Mouse (Mus musculus): Measurements from ENCODE around the gene Htt. TPM values are rescaled to one million over a fixed set of nuclear protein-coding genes. Genes with fewer than 3 reads are reported as not detected.

Htt gene
- polyA plus RNA-seq, 1 experiment from 2014 or later: 15.5 TPM

- H3K36me3 ChIP-seq (replicated peaks): peaks cover 98% of the 10 kb centered on the region
- H3K9me3 ChIP-seq: no peaks in the 10 kb centered on the region
- H3K4me1 ChIP-seq: no peaks in the 10 kb centered on the region
- no peak for DNase-seq (ENCODE audit: low spot score)
- H3K4me3 ChIP-seq: no peak overlapping the region
- H3K27ac ChIP-seq (replicated peaks): no peak overlapping the region
- no peaks in the 10 kb centered on the region for H3K27me3 ChIP-seq (replicated peaks; ENCODE audit: low read depth, poor library complexity, severe bottlenecking)
Observed at GRCm38 (mm10) chr5:34902371-34902770, 140.8 kb downstream of the Htt start.

GRCm38 (mm10) chr5:34902811-34903385 lies 141.4 kb downstream of the Htt start:
- H3K36me3 ChIP-seq (replicated peaks): peaks cover 98% of the 10 kb centered on the region
- no peak overlapping the region for H3K27ac ChIP-seq (replicated peaks)
- no peak for DNase-seq (ENCODE audit: low spot score)
- no peaks in the 10 kb centered on the region for H3K4me1 ChIP-seq
- no peaks in the 10 kb centered on the region for H3K27me3 ChIP-seq (replicated peaks; ENCODE audit: low read depth, poor library complexity, severe bottlenecking)
- H3K4me3 ChIP-seq: no peak overlapping the region
- no peaks in the 10 kb centered on the region for H3K9me3 ChIP-seq
- WGBS: 94% methylated on average over 5 of the region's 5 CpGs

GRCm38 (mm10) chr5:34904412-34904811 lies 142.9 kb downstream of the Htt start:
- no peaks in the 10 kb centered on the region for H3K9me3 ChIP-seq
- DNase-seq (ENCODE audit: low spot score): no peak
- H3K27me3 ChIP-seq (replicated peaks; ENCODE audit: low read depth, poor library complexity, severe bottlenecking): no peaks in the 10 kb centered on the region
- H3K4me1 ChIP-seq: no peaks in the 10 kb centered on the region
- H3K27ac ChIP-seq (replicated peaks): no peak overlapping the region
- no peak overlapping the region for H3K4me3 ChIP-seq
- H3K36me3 ChIP-seq (replicated peaks): peaks cover 98% of the 10 kb centered on the region

DNA sequence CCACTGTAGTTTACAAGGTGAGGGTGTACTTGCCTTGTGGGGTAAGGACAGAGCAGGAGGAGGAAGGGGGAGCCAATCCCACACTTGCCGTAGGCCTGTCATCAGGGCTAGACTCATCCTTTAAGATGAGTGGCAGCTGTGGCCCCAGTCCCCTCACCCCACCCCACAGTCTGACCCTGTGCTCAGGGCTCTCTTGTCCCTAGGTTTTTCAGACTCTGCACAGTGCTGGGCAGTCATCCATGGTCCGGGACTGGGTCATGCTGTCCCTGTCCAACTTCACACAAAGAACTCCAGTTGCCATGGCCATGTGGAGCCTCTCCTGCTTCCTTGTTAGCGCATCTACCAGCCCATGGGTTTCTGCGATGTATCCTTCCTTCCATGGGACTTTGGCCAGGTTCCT lies 145.7 kb downstream of the Htt start:
- H3K36me3 ChIP-seq (replicated peaks): peaks cover 93% of the 10 kb centered on the region
- no peaks in the 10 kb centered on the region for H3K27me3 ChIP-seq (replicated peaks; ENCODE audit: low read depth, poor library complexity, severe bottlenecking)
- WGBS: 92% methylated on average over 4 of the region's 4 CpGs
- no peaks in the 10 kb centered on the region for H3K9me3 ChIP-seq
- H3K27ac ChIP-seq (replicated peaks): no peak overlapping the region
- no peaks in the 10 kb centered on the region for H3K4me1 ChIP-seq
- no peak for DNase-seq (ENCODE audit: low spot score)
- no peak overlapping the region for H3K4me3 ChIP-seq

DNA sequence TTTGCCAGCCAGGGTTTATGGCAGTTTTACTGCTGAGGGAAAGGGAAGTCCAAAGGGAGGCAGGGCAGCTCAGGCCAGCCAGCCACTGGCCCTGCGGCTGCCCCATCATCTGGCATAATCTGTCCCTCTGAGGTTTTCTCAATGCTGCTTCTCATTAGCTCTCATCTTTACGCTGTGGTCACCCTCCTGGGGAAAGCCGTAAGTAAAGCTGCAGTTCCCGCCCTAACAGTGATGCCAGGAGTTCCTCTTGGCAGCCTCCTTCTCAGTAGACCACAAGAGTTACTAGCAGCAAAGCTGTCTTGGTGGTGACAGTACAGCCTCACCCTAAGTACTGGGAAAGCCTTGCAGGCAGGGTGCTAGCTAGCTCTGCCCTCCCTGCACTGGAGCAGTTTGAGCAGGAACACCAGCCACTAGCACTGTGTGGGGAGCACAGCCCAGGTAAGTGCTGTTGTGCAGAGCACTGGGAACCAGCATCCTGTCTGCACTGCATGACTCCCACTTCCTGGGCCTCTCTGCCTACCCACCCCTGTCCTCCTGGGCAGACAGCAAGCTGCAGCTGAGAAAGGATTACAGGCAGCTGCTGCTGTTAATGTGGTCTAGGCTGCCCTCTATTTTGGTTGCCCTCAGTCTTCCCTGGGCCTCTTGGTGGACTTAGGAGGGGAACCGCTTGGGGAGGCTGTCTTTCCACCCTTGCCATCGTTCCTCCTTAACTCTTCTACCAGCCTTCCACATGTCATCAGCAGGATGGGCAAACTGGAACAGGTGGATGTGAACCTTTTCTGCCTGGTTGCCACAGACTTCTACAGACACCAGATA lies 146.6 kb downstream of the Htt start, which contains the start of gene Msantd1:
Gene Msantd1, plus strand, starts transcription at position 103 of the 816 bp plus-strand sequence.
- H3K36me3 ChIP-seq (replicated peaks): peaks cover 84% of the 10 kb centered on the region
- H3K4me1 ChIP-seq: no peaks in the 10 kb centered on the region
- WGBS: 86% methylated on average over 6 of the region's 6 CpGs
- no peak within 1 kb of the TSS for H3K27ac ChIP-seq (replicated peaks)
- H3K4me3 ChIP-seq: no peak within 1 kb of the TSS
- H3K9me3 ChIP-seq: no peaks in the 10 kb centered on the region
- no peaks in the 10 kb centered on the region for H3K27me3 ChIP-seq (replicated peaks; ENCODE audit: low read depth, poor library complexity, severe bottlenecking)
- DNase-seq (ENCODE audit: low spot score): no peak

DNA sequence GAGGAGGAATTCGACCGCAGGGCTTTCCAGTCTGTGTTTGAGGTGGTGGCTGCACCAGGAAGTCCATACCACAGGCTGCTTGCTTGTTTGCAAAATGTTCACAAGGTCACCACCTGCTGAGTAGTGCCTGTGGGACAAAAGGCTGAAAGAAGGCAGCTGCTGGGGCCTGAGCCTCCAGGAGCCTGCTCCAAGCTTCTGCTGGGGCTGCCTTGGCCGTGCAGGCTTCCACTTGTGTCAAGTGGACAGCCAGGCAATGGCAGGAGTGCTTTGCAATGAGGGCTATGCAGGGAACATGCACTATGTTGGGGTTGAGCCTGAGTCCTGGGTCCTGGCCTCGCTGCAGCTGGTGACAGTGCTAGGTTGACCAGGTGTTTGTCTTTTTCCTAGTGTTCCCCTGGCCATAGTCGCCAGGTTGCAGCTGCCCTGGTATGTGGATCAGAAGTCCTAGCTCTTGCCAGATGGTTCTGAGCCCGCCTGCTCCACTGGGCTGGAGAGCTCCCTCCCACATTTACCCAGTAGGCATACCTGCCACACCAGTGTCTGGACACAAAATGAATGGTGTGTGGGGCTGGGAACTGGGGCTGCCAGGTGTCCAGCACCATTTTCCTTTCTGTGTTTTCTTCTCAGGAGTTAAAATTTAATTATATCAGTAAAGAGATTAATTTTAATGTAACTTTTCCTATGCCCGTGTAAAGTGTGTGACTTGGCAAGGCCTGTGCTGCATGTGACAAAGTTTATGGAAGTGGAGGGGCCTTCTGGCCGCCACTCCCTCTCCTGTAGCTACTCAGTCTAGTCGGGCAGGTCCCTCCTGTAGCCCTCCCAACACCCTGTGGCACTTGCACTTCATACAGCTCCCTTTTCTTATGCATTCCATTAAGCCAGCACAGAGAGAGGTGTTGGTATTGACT lies 147.4 kb downstream of the Htt start:
- no peak for DNase-seq (ENCODE audit: low spot score)
- Histone ChIP-seq H3K27me3 (replicated peaks; ENCODE audit: low read depth, poor library complexity, severe bottlenecking) (no peaks in the 10 kb centered on the region), H3K4me1 (no peaks in the 10 kb centered on the region), H3K36me3 (replicated peaks) (peaks cover 77% of the 10 kb centered on the region), H3K27ac (replicated peaks) (no peak overlapping the region), H3K9me3 (no peaks in the 10 kb centered on the region), H3K4me3 (no peak overlapping the region)
- 84% methylated on average over 9 of the region's 9 CpGs for WGBS

DNA sequence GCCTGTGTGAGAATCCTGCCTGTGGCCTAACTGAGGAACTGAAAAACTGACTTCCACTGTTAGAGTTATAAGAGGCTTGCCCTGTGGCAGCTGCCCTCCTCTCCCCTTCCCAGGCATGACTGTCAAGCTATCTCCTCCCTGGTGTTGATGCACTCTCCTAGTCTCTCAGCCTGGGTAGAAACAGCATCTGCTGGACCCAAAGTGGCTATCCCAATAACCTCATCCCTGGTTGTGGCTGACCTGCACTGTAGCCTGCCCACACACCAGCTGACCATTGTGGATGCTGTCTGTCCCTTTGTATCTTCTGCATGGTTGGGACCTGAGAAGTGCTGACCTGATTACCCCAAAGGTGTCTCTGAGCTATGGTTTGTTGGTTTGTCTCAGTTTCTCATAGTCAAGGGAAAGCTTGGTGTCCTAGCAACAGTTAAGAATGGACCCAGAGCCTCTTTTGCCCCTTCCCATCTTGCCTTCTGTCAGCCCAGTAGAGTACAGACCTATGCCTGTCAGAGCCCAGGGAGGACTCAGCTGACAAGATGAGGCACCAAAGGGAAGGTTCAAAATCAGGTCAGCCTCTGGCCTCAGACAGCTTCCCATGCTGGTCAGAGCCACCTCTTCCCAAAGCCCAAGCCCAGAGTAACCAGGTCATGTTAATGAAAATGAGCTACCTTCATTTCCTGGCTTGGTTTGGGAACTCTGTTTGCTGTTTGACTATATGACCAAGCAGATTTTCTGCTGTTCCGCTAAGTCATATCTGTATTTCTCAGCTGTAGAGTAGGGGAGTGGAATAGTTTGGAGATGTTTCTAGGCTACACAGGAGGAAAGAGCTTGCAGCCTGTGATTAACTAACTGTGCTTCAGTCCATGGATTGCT lies 148.3 kb downstream of the Htt start:
- H3K27ac ChIP-seq (replicated peaks): no peak overlapping the region
- 96% methylated on average over 1 of the region's 1 CpGs for WGBS
- no peak for DNase-seq (ENCODE audit: low spot score)
- H3K9me3 ChIP-seq: no peaks in the 10 kb centered on the region
- no peak overlapping the region for H3K4me3 ChIP-seq
- no peaks in the 10 kb centered on the region for H3K27me3 ChIP-seq (replicated peaks; ENCODE audit: low read depth, poor library complexity, severe bottlenecking)
- no peaks in the 10 kb centered on the region for H3K4me1 ChIP-seq
- peaks cover 69% of the 10 kb centered on the region for H3K36me3 ChIP-seq (replicated peaks)

- no peaks in the 10 kb centered on the region for H3K27me3 ChIP-seq (replicated peaks; ENCODE audit: low read depth, poor library complexity, severe bottlenecking)
- no peak for DNase-seq (ENCODE audit: low spot score)
- H3K36me3 ChIP-seq (replicated peaks): peaks cover 63% of the 10 kb centered on the region
- 86% methylated on average over 4 of the region's 4 CpGs for WGBS
- no peaks in the 10 kb centered on the region for H3K9me3 ChIP-seq
- H3K27ac ChIP-seq (replicated peaks): no peak overlapping the region
- H3K4me1 ChIP-seq: no peaks in the 10 kb centered on the region
- H3K4me3 ChIP-seq: no peak overlapping the region
Observed at GRCm38 (mm10) chr5:34910504-34910815, 148.9 kb downstream of the Htt start.

GRCm38 (mm10) chr5:34915801-34916200 lies 154.3 kb downstream of the Htt start:
- peak; percentile 65 for DNase-seq (ENCODE audit: low spot score)
- H3K9me3 ChIP-seq: no peaks in the 10 kb centered on the region
- H3K4me3 ChIP-seq: no peak overlapping the region
- H3K36me3 ChIP-seq (replicated peaks): peaks cover 10% of the 10 kb centered on the region; the same call in 1 of the 2 replicates
- H3K27me3 ChIP-seq (replicated peaks; ENCODE audit: low read depth, poor library complexity, severe bottlenecking): no peaks in the 10 kb centered on the region
- peaks cover 20% of the 10 kb centered on the region for H3K4me1 ChIP-seq
- WGBS: 20% methylated on average over 1 of the region's 1 CpGs
- no peak overlapping the region for H3K27ac ChIP-seq (replicated peaks)

- Histone ChIP-seq H3K27ac (replicated peaks) (peak overlapping the region; percentile 15; the same call in 1 of the 2 replicates), H3K27me3 (replicated peaks; ENCODE audit: low read depth, poor library complexity, severe bottlenecking) (no peaks in the 10 kb centered on the region), H3K36me3 (replicated peaks) (peaks cover 5% of the 10 kb centered on the region; the same call in 1 of the 2 replicates), H3K4me3 (no peak overlapping the region), H3K4me1 (peaks cover 20% of the 10 kb centered on the region), H3K9me3 (no peaks in the 10 kb centered on the region)
- DNase-seq (ENCODE audit: low spot score): peak; percentile 30
- WGBS: 70% methylated on average over 10 of the region's 10 CpGs
Observed at GRCm38 (mm10) chr5:34917234-34917655, 155.7 kb downstream of the Htt start.

DNA sequence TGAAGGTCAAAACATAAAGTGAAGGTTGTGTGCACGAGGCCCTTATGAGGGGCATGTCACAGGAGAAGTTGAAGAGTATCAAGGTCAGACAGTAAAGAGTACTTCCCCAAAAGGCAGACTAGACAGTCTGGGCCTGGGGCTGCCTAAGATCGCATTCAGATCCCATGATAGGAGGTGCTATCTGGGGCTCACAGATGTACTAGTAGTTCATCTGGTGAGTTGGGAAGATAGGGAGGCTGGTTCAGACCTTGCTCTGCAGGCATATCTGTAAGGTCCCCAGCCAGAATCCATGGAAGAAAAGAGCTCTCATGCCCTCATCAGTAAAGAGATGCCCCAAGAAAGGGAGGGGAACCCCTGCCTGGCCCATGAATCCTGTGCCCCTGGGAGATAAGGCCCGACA lies 157.2 kb downstream of the Htt start:
- Histone ChIP-seq H3K4me1 (peaks cover 20% of the 10 kb centered on the region), H3K4me3 (no peak overlapping the region), H3K27ac (replicated peaks) (no peak overlapping the region), H3K27me3 (replicated peaks; ENCODE audit: low read depth, poor library complexity, severe bottlenecking) (no peaks in the 10 kb centered on the region), H3K9me3 (no peaks in the 10 kb centered on the region), H3K36me3 (replicated peaks) (peaks cover 18% of the 10 kb centered on the region)
- DNase-seq (ENCODE audit: low spot score): no peak
- 88% methylated on average over 3 of the region's 3 CpGs for WGBS

DNA sequence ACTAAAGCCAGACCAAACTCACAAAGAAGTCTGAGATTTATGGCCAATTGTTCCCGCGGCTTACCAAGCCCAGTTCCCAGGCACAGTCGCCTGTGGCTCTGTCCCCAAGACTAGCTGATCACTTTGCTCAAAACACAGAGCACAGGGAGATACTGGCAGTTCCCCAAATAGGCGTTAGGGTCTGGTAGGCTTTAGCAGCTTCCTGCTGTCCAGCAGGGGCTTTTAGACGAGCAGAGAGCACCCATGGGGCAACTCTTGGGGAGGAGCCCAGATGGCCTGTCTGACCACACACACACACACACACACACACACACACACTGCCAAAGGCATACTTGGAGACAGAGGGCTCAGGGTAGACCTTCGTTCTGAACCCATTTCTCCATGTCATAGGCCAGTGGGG lies 161.0 kb downstream of the Htt start:
- no peaks in the 10 kb centered on the region for H3K27me3 ChIP-seq (replicated peaks; ENCODE audit: low read depth, poor library complexity, severe bottlenecking)
- no peak overlapping the region for H3K4me3 ChIP-seq
- 77% methylated on average over 6 of the region's 6 CpGs for WGBS
- H3K36me3 ChIP-seq (replicated peaks): peaks cover 35% of the 10 kb centered on the region
- peaks cover 2% of the 10 kb centered on the region; the same call in 1 of the 2 replicates for H3K4me1 ChIP-seq
- DNase-seq (ENCODE audit: low spot score): no peak
- no peaks in the 10 kb centered on the region for H3K9me3 ChIP-seq
- H3K27ac ChIP-seq (replicated peaks): no peak overlapping the region
